Mouse (Mus musculus) erythroblast, embryonic 14.5 days (primary cell): ENCODE data around the gene Rbm43. TPM values are rescaled to one million over a fixed set of nuclear protein-coding genes. Genes with fewer than 3 reads are reported as not detected.

ENCODE experiments used
- H3K27me3 ChIP-seq: 2 replicates; pipeline ENCODE4 v1.6.1; 2012; ENCODE audit warnings: inconsistent platforms; ENCODE audit not compliant: control insufficient read depth
- H3K36me3 ChIP-seq: 2 replicates; pipeline ENCODE4 v1.6.1; 2012; ENCODE audit warnings: mild to moderate bottlenecking, inconsistent platforms; ENCODE audit not compliant: control insufficient read depth
- H3K4me1 ChIP-seq: 2 replicates; pipeline ENCODE4 v1.6.1; 2012; ENCODE audit warnings: inconsistent platforms; ENCODE audit not compliant: control insufficient read depth
- H3K4me3 ChIP-seq: replicated peaks from 2 replicates; pipeline ENCODE3; 2012; ENCODE audit warnings: moderate library complexity, mild to moderate bottlenecking, inconsistent platforms
- H3K9me3 ChIP-seq: 2 replicates; pipeline ENCODE4 v1.6.1; 2012; ENCODE audit warnings: low read length, inconsistent platforms, mixed read lengths; ENCODE audit not compliant: control insufficient read depth
- GATA1 ChIP-seq: IDR thresholded peaks from 2 replicates; pipeline ENCODE4 v1.6.1; 2012; ENCODE audit warnings: low read length, inconsistent platforms, mixed read lengths
- TAL1 ChIP-seq: IDR thresholded peaks from 3 replicates; pipeline ENCODE4 v1.6.1; 2012; ENCODE audit warnings: low read length, inconsistent platforms, mixed read lengths
- polyA plus RNA-seq: library from polyadenylated mRNA; stranded (reverse); fragments of >175 nt; gene quantifications from 2 replicates; pipeline ENCODE4 v1.2.3, GENCODE M21; 2012

Gene Rbm43
- polyA plus RNA-seq, 1 experiment = 0.74 TPM

GRCm38 (mm10) chr2:51880143-51880542 lies 54.8 kb downstream of the Rbm43 start:
- no peaks in the 10 kb centered on the region for H3K4me1 ChIP-seq

More at GRCm38 (mm10) chr2:51880143-51880542, 54.8 kb downstream of the Rbm43 start:
- Histone ChIP-seq H3K36me3 (no peaks in the 10 kb centered on the region), H3K27me3 (no peaks in the 10 kb centered on the region), H3K4me3 (no peak overlapping the region), H3K9me3 (no peaks in the 10 kb centered on the region)
- TF ChIP-seq TAL1 (no peak), GATA1 (no peak)

Other genes starting within 250 kb of the Rbm43 start
- gene Nmi, start 38.3 kb upstream of the Rbm43 start, polyA plus RNA-seq = not detected in 2 replicates
- not detected in 2 replicates for gene Tnfaip6, start 102.8 kb upstream of the Rbm43 start, polyA plus RNA-seq
- gene Rif1, start 137.7 kb upstream of the Rbm43 start, polyA plus RNA-seq = 0.83 and 1.2 TPM in 2 replicates